Mouse (Mus musculus) brain, embryonic 18.5 days (tissue): ENCODE measurements around the gene Sema4a.
A peak's percentile ranks its signal among the peaks of the same experiment; 100 is the strongest.

Experiments
- DNase-seq: peaks from one replicate; pipeline ENCODE4 v3.0.0-alpha.2; 2012; ENCODE audit warnings: low read depth, low spot score

The Sema4a gene

GRCm38 (mm10) chr3:88486887-88487286 lies 25.9 kb upstream of the Sema4a start:
- DNase-seq = no peak

- DNase-seq = no peak
These were observed 25.1 kb upstream of the Sema4a start for GRCm38 (mm10) chr3:88486043-88486442.

- no peak for DNase-seq
These were observed 23.8 kb upstream of the Sema4a start for GRCm38 (mm10) chr3:88484597-88485316.

DNA sequence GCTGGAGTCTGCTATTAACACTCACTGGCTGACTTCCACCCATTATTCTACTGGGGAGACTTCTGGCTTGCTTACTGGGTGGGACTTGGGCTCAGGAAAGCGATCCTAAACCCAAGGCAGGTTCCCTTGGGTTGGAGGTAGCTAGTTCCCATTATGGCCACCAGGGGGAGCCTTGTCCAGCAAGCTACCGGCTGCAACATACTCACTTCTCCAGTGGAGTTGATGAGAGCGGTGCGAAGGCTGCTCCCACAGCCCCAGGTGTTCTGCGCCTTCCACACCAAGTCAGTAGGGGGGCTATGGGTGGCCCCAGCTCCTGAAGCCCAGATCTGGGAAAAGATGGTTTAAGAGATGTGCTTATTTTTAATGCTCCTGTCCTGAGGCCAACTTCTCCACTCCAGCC lies 22.6 kb upstream of the Sema4a start:
- no peak for DNase-seq

DNA sequence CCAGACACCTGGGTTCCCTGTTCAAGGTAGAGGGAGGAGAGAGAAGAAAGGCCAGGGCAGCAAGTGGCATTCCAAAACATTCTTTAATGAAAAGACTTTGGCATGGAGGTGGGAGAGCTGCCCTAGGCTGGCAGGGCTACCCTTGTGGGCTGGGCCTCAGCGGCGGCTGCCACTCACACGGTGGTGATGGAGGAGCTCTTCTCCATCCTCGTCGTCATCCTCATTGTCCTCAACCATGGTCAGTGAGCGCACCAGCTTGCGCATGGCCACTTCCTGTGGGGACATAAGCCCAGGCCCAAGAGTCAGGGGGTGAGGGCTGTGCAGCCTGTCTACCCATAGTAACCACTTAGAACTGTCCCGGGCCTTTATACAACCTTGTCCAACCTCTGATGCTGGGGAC lies 22.2 kb upstream of the Sema4a start:
- no peak for DNase-seq

DNA sequence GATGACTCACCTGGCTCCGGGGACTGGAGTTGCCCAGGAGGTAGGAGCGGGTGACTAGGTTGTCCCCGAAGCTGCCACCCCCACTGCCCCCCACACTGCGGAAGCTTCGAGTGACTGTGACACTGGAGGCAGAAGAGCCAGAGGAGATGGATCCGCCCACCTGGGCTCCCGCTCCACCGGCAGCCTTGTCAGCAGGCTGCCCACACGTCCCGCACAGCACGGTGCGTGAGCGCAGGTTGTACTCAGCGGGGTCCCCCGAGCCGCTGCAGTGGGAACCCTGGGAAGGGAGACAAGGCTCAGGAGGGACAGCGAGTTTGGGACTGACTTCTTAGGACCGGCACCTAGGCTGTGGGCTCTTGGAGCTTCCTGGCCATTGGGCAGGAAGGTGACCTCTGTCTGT lies 21.4 kb upstream of the Sema4a start:
- no peak for DNase-seq

DNA sequence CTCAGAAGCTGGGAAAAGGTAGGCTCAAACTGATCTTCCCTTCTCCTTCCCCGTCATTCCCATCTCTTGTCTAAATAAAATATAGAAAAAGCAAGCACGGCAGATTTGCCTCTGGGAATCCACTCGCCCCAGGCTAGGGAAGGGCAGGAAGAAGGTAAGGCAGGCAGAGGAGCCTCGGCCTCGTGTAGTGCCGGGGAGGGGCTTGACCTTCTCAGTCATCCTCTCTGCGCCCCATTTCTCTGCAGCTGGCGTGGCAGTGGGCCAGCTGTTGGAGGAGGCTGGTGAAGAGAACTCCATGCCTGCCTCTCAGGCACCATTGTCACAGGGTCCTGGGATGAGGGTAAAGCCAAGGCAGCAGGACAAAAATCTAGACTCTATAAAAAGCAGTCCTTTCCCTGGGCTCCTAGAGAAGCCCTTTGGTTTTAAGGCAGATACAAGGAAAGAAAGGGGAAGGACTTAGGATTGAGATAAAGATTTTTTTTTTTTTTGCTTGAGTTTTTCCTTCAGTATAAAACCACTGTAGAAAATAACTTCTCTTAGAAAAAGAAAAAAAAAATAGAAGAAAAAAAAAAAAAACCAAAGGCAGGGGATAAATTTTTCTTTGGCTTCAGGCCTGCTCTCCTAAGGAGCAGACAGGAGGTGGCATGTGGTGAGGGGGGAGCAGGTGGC lies 20.5 kb upstream of the Sema4a start:
- no peak for DNase-seq

GRCm38 (mm10) chr3:88480679-88481078 lies 19.7 kb upstream of the Sema4a start:
- no peak for DNase-seq

DNA sequence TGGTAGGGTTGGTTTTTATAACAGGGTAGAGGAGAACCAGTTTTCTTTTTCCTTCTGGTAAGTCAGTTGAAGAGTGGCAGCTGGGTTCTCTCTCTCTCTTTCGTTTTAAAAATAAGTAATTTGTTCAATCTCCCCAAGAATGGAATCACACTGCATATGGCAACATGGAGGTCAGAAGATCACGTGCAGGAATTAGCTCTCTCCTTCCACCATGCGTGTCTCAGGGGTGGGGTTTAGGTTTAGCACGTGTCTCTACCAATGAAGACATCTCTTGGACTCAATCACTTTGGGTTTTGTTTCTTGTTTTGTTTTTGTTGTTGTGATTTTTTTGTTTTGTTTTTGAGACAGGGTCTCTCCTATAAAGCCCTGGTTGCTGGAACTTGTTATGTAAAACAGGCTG lies 18.8 kb upstream of the Sema4a start:
- DNase-seq = no peak

GRCm38 (mm10) chr3:88479163-88479562 lies 18.2 kb upstream of the Sema4a start:
- no peak for DNase-seq

GRCm38 (mm10) chr3:88477735-88478134 lies 16.8 kb upstream of the Sema4a start:
- no peak for DNase-seq

GRCm38 (mm10) chr3:88476403-88476802 lies 15.4 kb upstream of the Sema4a start:
- DNase-seq = no peak

DNA sequence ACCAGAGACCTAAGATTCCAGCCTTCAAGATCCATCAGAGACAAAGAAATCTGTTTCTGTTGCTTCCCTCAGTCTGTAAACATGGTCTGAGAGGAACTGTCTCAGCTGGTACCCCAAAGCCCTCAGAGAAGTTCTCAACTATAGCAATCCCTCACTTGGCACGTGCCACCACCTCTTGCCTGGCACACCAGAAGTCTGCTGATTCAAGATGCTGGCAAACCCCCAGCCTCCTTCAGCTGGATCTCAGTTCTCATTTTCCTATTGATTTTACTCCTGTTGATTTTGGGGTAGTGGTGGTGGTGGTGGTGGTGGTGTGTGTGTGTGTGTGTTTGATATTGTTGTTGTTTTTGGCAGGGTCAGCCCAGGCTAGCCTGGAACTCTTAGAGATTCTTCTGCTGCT lies 12.6 kb upstream of the Sema4a start:
- no peak for DNase-seq

DNA sequence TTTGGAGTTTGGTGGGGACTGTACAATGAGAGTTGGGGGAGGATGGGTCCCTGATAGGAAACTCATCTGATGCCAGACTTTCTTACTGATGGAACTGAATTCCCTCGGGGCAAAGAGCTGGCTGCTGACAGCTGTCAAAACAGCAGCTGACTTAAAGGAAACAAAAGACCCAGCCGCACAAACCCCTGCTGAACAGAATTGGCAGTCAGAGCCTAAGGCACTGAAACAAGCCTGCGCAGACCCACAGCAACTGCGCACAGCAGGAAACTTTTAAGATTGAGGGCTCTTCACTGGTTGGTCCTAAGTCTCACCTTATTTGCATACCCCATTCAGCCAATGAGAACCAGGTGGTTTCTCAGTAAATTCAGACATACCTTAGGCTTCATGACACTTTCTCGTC lies 12.0 kb upstream of the Sema4a start:
- DNase-seq = no peak

DNA sequence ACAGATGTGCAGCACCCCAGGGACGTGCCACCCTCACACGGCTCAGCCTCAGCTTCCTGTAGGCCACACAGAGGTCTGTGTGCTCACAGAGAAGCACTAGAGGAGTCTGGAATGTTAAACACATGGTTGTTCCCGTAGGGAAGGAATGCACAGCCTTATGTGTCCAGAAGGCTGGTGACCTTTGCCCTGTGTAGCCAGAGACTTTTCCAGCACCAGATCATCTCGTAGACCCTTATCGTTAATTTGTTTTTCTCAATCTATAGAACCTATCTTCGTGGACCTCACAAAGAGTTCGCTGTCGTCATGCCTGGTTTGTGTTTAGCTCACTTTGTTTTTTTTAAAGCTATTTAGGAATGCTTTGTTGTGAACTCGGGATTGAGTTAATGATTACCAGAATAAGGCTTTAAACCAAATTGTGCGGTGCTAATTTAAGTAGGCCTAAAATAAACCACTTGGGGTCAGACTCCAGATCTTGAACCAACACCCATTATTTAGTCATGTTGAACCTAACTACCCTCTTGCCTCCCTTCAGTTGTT lies 10.0 kb upstream of the Sema4a start:
- no peak for DNase-seq

GRCm38 (mm10) chr3:88469466-88469865 lies 8.5 kb upstream of the Sema4a start:
- no peak for DNase-seq

DNA sequence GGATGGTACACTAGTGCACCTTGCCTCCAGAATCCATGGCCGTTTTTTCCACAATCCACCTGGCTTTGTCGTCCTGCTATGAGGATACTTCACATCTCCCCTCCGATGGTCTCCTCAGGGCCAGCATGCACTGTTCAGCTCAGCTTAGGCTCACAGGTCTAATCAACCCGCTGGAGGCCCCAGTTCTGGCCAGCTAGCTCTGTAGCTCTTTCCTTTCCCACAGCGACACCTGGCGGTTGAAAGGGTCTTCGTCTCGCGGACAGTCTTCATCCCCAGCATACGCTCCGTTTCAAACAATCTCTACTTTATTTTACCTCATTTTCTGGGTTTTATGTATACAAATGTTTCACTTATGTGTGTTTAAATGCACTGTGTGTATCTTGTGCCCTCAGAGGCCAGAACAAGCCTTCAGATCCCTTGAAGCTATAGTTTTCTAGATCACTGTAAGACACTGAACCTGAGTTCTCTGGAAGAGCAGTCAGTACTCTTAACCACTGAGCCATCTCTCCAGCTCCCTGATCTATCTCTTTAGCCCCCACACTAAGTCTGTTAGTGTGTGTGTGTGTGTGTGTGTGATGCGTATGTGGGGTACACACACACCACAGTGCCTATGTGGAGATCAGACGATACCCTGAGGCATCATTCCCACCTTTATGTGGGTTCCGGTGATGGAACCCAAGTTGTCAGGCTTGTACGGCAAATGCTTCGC lies 6.3 kb upstream of the Sema4a start:
- DNase-seq = peak; percentile 60

DNA sequence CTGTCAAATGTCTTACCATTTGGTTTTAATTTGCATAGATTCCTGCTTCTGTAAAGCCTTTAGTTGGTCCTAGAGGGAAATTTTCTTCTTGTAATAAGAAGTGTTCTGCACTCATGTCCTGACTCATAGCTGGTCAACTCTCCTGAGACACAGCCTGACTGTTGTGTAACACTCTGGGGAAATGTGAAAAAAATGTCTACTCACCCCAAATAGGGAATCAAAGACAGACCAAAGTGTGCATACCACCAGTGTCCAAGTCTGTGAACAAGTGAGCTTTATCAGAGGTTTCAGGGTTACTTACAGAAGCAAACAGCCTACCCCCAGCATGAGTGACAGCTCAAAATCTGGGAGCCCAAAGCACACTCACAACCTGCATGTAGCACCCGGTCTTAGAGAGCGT lies 4.1 kb upstream of the Sema4a start:
- DNase-seq = no peak

- DNase-seq = no peak
These were observed 3.4 kb upstream of the Sema4a start for GRCm38 (mm10) chr3:88464425-88464824.

DNA sequence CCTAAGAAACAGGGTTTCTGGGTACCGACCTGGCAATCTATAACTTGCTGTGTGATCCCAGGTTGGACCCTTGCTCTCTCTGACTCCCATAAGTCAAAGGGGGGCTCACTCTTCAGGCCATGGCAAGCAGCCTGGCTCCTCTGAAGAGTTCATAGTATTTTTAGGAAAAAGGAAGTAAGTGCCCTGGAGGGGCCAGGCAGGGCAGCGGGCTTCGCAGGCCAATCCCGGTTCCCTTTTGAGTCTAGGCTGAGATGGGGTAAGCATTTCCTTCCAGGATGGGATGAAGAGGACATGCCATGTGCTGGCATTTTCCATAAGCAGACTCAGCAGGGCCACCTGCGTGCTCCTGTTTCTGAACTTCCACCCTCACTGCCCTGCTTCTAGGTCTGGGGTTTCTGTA lies 953 bp downstream of the Sema4a start:
- no peak for DNase-seq

DNA sequence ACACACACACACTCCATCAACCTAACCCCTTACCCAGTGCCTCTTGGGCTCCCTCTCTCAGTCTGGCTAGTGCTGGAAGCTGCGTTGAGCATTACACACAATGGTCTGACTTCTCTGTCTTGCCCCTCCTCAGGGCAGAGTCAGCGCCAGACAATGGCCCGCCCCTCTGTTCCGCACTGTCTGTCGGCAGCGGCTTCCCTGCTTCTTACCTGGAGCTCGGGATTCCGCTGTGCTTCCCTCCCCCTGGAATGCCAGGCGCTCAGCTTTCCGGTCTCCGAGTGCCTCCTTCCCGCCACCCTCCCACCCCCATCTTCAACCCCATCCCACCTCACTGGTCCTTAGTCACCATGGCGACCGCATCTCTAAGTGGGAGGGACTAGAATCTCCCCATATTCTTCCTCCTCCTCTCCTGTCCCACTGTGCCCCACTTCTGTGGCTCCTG lies 2.2 kb downstream of the Sema4a start:
- DNase-seq = peak; percentile 56

- DNase-seq = no peak
These were observed 4.0 kb downstream of the Sema4a start for GRCm38 (mm10) chr3:88456746-88457532.
